Mouse (Mus musculus) mature B cell (primary cell): ENCODE measurements around the gene Gm13762.
"Not testable (repeated sequence)": the region's sequence is repeated elsewhere in the genome, so short reads cannot be mapped to it uniquely, and the experiment has no call there.

ENCODE experiments used
- in situ Hi-C: fragments of 300-500 bp; cut with MboI; formaldehyde crosslinking; loops from 2 replicates; pipeline ENCODE4 v1.14.3; 2019

Gene Gm13762

DNA sequence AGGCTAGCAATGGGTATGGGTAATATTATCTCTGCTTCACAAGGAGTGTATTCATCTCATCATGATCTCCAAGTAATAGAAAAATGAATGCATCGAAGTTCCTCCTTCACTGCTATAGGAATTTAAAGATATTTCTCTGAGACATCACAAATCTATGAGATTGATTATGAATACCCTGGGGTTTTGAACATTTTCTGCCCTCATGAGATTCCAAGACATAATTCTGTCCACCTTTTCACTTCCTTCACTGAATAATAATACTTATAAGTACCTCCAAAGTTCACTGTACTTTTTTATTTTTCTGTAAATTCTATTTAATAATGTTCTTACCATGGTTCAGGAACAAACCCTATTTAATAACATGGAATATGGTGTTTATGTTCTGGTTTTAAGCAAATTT, at the start of gene Gm13762:
Gene Gm13762, minus strand, starts transcription at position 101 of the 400 bp plus-strand sequence.
- in situ Hi-C loops, result no loop called here

DNA sequence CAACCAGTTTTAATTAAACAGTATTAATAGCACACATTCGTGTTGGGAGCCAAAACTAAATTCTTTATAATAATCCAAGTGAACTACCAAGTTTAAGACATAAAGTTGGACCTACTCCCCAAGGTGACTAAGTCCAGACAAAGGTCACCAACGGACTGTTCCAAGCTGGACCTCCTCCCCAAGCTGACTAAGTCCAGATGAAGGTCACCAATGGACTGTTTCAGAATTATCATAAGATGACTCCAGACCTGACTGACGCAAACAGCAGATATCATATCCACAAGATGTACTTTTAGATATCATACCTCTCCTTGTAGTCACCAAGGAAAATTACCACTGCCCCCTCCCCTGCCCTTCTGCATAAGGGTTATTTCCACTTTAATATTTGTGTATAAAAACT, 41.4 kb upstream of the Gm13762 start:
- in situ Hi-C loops, result not testable (repeated sequence)

- in situ Hi-C loops, result no loop called here
Observed at GRCm38 (mm10) chr2:89018240-89018639, 38.2 kb upstream of the Gm13762 start, which contains the start of gene Olfr1216. TSS of gene Olfr1216 (minus strand) at chr2:89018340.

GRCm38 (mm10) chr2:89006873-89007272, 26.8 kb upstream of the Gm13762 start, which contains the start of gene Olfr1215:
TSS of gene Olfr1215 (minus strand) at chr2:89006973.
- in situ Hi-C loops, result no loop called here

DNA sequence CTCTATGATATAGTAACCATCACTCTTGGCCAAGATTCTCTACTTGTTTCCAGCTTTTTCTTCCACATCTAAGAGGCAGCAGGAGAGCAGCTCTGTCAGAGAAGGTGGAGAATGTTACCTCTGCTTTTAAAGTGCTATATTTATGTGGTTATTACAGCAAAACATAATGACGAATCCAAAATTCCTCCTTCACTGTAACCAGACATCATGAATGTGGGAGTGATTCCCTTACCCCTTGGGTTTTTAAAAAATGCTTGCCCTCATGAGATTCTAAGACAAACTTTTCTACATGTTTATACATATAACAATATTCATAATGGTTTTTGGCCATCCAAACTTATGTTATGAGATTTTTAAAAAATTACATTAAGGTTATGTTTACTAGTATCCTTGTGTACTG, 12.5 kb upstream of the Gm13762 start, which contains the start of gene Olfr1214:
Gene Olfr1214, minus strand, starts transcription at position 101 of the 400 bp plus-strand sequence.
- in situ Hi-C loops, result no loop called here

- in situ Hi-C loops, result no loop called here
Observed at GRCm38 (mm10) chr2:88953669-88954068, 26.4 kb downstream of the Gm13762 start, which contains the start of gene Olfr1212. TSS of gene Olfr1212 (plus strand) at chr2:88953969.

DNA sequence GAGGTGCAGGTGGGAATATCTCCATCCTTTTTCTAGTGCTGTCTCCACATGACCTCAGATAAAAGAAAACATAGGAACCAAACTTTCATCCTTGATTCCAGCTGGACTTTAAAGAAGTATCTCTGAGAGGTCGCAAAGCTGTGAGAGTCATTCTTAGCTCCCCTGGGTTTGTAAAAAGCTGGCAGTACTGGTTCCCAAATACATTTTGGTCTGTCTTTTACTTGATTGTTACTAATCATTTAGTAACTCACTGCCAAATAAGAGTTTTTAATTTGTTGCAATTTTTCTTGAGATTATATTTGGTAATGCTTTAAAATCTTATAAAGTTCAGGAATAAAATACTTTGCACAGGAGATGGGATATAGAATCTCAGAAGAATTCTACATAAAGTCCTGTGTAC, 42.1 kb downstream of the Gm13762 start, which contains the start of gene Olfr1211:
Gene Olfr1211, minus strand, starts transcription at position 101 of the 400 bp plus-strand sequence.
- in situ Hi-C loops, result no loop called here
